Mouse (Mus musculus) bone marrow macrophage, adult 2 months (primary cell): Measurements from ENCODE around the gene Tomm40l.

Source experiments
- CTCF ChIP-seq: IDR thresholded peaks from 2 replicates; pipeline ENCODE4 v1.5.1; 2012; ENCODE audit warnings: low read depth, mild to moderate bottlenecking, low read length, moderate library complexity
- POLR2A ChIP-seq: IDR thresholded peaks from 2 replicates; pipeline ENCODE4 v1.6.1; 2012; ENCODE audit warnings: mild to moderate bottlenecking, low read depth, low read length, borderline replicate concordance

- no peak for TF ChIP-seq CTCF
- TF ChIP-seq POLR2A, result no peak
These were observed 11.8 kb upstream of the Tomm40l start, which contains the start of gene Fcer1g for GRCm38 (mm10) chr1:171234126-171234525.
